Mouse (Mus musculus) macrophage (primary cell): ENCODE results near the gene Asb5. TPM values are rescaled to one million over a fixed set of nuclear protein-coding genes. Genes with fewer than 3 reads are reported as not detected.

Source experiments
- polyA plus RNA-seq: library from polyadenylated mRNA; stranded (reverse); fragments of 250-400 nt; gene quantifications from 3 replicates; pipeline ENCODE4 v1.2.4, GENCODE M21; 2018; ENCODE audit warnings: inconsistent platforms

Gene Asb5
- polyA plus RNA-seq, 1 experiment from 2014 or later = not detected

Other genes starting within 250 kb of the Asb5 start
- gene Spcs3, start 418 bp downstream of the Asb5 start, polyA plus RNA-seq = 56.6 to 88.1 TPM (median 62.2 TPM) in 3 replicates
- not detected in 3 replicates for gene Spata4, start 71.2 kb downstream of the Asb5 start, polyA plus RNA-seq